Mouse (Mus musculus) liver, postnatal 0 days (tissue): ENCODE data around the gene Rab27a.

ENCODE experiments used
- CTCF ChIP-seq: sonication (generic); IDR thresholded peaks from 2 replicates; pipeline ENCODE4 v1.5.1; 2016; ENCODE audit warnings: antibody characterized with exemption, low read depth
- EP300 ChIP-seq: IDR thresholded peaks from 2 replicates; pipeline ENCODE4 v1.6.1; 2016; ENCODE audit warnings: antibody characterized with exemption, low read depth, mild to moderate bottlenecking

DNA sequence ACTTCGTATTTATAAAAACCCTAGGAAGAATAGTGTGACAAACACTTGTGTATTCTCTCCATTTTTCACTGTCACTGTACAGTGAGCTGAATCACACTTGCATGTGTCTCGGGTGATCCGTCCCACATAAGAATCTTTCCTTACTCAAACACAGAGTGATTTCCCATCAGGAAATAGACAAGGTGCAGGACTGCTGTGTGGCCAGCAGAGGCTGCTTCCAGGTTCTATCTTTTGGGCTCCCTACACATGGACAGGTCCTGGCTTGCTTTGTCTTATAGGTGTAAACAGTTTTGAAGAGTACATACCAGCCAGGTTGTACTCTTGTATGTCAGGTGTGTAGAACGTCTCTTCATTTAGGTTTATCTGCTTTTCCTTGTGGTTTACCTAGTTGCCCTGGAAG lies 73.4 kb downstream of the Rab27a start:
- TF ChIP-seq CTCF (peak; percentile 35), EP300 (no peak)
